ENCODE assay signal across 16 mouse cellular contexts in the genomic region with DNA sequence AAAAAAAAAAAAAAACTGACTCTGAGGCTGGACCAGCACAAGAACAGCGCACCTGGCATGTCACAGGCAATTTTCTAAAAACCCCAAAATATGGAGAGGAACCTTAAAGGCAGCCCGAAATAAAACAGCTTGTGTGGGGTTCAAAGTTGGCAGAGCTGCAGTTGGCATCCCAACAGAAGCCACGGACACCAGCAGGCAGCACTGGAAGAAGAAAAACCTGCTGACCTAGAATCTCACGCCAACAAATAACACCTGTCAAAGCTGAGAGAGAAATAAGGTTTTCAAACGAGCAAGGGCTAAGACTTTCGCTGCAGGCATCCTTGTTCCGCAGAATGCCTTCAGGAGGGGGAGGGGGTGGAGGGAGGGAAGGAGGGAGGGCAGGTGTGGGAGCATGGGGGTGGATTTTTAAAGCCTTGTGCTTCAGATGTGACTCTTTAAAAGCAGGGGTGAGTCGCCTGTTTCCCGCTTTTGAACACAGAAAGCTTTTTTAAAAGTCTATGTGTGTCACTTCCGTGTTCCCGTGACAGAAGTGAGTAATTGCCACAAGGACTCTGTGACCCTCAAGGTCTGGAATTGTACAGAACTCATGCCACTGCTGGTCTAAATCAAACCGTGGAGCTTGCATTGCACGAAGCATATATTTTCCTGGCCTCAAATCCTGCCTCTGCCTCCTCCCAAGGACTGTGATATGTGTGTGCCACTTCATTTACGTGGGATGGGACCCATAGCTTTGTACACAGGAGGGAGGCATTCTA. TPM values are rescaled to one million over a fixed set of nuclear protein-coding genes. Genes with fewer than 3 reads are reported as not detected.
DNase-seq lines count a peak whose midpoint lies in the region; ATAC-seq and TF ChIP-seq lines count a peak whose summit lies in the region.
"Had no signal": no experiment of that assay in that cellular context is flagged by ENCODE, and none has a peak within 500 bp of the region (broad histone marks: within the 10 kb centered on the region; RNA-seq: fewer than 3 reads in every experiment).

No protein-coding gene starts in this region.

- no peaks in the 10 kb centered on the region for H3K27me3 ChIP-seq in kidney, postnatal 0 days (ENCODE audit: insufficient read depth, low read length)
- H3K27me3 ChIP-seq: embryonic facial prominence, embryonic 13.5 days had no signal

- H3K4me1 ChIP-seq in kidney, postnatal 0 days (replicated peaks; ENCODE audit: insufficient read depth, low read length), result 0 out of 2 replicates have a peak, but pooled peaks cover 4% of the 10 kb centered on the region

- ATAC-seq in kidney, postnatal 0 days (replicated peaks; ENCODE audit: low FRiP score, low read depth), result no peak
- ATAC-seq: forebrain, embryonic 14.5 days had no signal

- no peak overlapping the region for H3K9ac ChIP-seq in kidney, postnatal 0 days (ENCODE audit: low read depth, low read length)
- H3K9ac ChIP-seq: embryonic facial prominence, embryonic 13.5 days; heart, embryonic 13.5 days; hindbrain, embryonic 14.5 days had no signal

- no peaks in the 10 kb centered on the region for H3K36me3 ChIP-seq in kidney, postnatal 0 days (ENCODE audit: insufficient read depth, low read length)
- H3K36me3 ChIP-seq: embryonic facial prominence, embryonic 13.5 days; heart, embryonic 13.5 days had no signal

- 22% methylated on average over 14 of the region's 14 CpGs for WGBS in kidney, postnatal 0 days

- DNase-seq in adrenal gland, adult (ENCODE audit: inconsistent age in 2 of 2, low spot score in 1 of 2), result peak; percentile 65 to 88
- no peak for DNase-seq in adrenal gland, adult 18-20 months (ENCODE audit: low spot score in 2 of 2)
- peak; percentile 33 for DNase-seq in kidney, postnatal 0 days (ENCODE audit: low spot score)
- DNase-seq in kidney, postnatal 4 days, result no peak
- peak; percentile 98 for DNase-seq in brain, adult 2 months (ENCODE audit: low read depth, low spot score)
- DNase-seq in cerebellum, postnatal 25 days, result peak; percentile 85 to 87
- no peak for DNase-seq in spleen, adult 18-20 months
- no peak for DNase-seq in left cerebral cortex, postnatal 14 days (ENCODE audit: low spot score in 2 of 2)
- DNase-seq: gastrocnemius, postnatal 14 days; kidney, adult 9 months; lung, adult 2 months had no signal

- no peaks in the 10 kb centered on the region for H3K9me3 ChIP-seq in kidney, postnatal 0 days (replicated peaks; ENCODE audit: low read length)
- H3K9me3 ChIP-seq: embryonic facial prominence, embryonic 13.5 days; heart, embryonic 13.5 days; megakaryocyte, embryonic 14.5 days had no signal

- no peak overlapping the region for H3K27ac ChIP-seq in kidney, postnatal 0 days
- H3K27ac ChIP-seq: embryonic facial prominence, embryonic 13.5 days; heart, embryonic 13.5 days; hindbrain, embryonic 14.5 days had no signal

- no peak for TF ChIP-seq CTCF in kidney, postnatal 0 days (IDR thresholded peaks at IDR 0.05; ENCODE audit: low read depth)

- intact Hi-C loops in left cerebral cortex, postnatal 14 days (cut with DNase I), result no loop called here

- no peak overlapping the region for H3K4me2 ChIP-seq in kidney, postnatal 0 days (ENCODE audit: low read length)
- H3K4me2 ChIP-seq: embryonic facial prominence, embryonic 13.5 days; hindbrain, embryonic 14.5 days had no signal

- H3K4me3 ChIP-seq in kidney, postnatal 0 days (replicated peaks; ENCODE audit: low read depth, low read length), result no peak overlapping the region
- H3K4me3 ChIP-seq: embryonic facial prominence, embryonic 13.5 days; heart, embryonic 13.5 days had no signal

RNA-seq across cellular contexts. Expression of a gene that starts 17.2 kb away (rescaled TPM):
- total RNA-seq in adrenal gland, adult 18-20 months (2021), result 10 to 100 TPM; 25.5 to 25.9 TPM
- 58.2 and 62.3 TPM in 2 replicates for polyA plus RNA-seq in kidney, postnatal 0 days (2015; fragmentation: Nextera tagmentation; extraction: Ambion mirVana)
- 10 to 100 TPM; 46.5 to 51.8 TPM for total RNA-seq in left cerebral cortex, postnatal 14 days (2021)

Comparison
In these comparisons a context has a peak if more than half of its experiments do, and no peak if none do; other contexts are left out.
1. DNase-seq: peak in adrenal gland, adult (2 of 2), kidney, postnatal 0 days (single experiment), brain, adult 2 months (single experiment) and cerebellum, postnatal 25 days (2 of 2); none in adrenal gland, adult 18-20 months (0 of 2), kidney, postnatal 4 days (0 of 2), spleen, adult 18-20 months (0 of 2) and left cerebral cortex, postnatal 14 days (0 of 2).